Mouse (Mus musculus) cerebellum, adult 2 months (tissue): Measurements from ENCODE around the gene Gabrb1. TPM values are rescaled to one million over a fixed set of nuclear protein-coding genes. Genes with fewer than 3 reads are reported as not detected.

ENCODE experiments used
- DNase-seq, 2 experiments: peaks; one replicate each; pipeline ENCODE4 v3.0.0; 2021
- H3K27ac ChIP-seq: fragments of 200-500 bp; 2 replicates; pipeline ENCODE4 v1.5.1; 2012; ENCODE audit warnings: low read length, control low read depth, inconsistent platforms; ENCODE audit not compliant: insufficient read depth
- H3K27me3 ChIP-seq: fragments of 200-500 bp; 2 replicates; pipeline ENCODE4 v1.6.1; 2012; ENCODE audit warnings: inconsistent platforms, mild to moderate bottlenecking, low read length, moderate library complexity; ENCODE audit not compliant: control insufficient read depth, insufficient read depth
- H3K4me1 ChIP-seq: fragments of 200-500 bp; 2 replicates; pipeline ENCODE4 v1.6.1; 2011; ENCODE audit warnings: low read length; ENCODE audit not compliant: control insufficient read depth, insufficient read depth
- H3K4me3 ChIP-seq: fragments of 200-500 bp; replicated peaks from 2 replicates; pipeline ENCODE3; 2011; ENCODE audit warnings: mild to moderate bottlenecking, low read depth, low read length, control low read depth; ENCODE audit not compliant: insufficient read depth
- CTCF ChIP-seq: fragments of 200-500 bp; IDR thresholded peaks from 2 replicates; pipeline ENCODE4 v1.5.1; 2011; ENCODE audit warnings: low read depth, mild to moderate bottlenecking, control low read depth, low read length, moderate library complexity, borderline replicate concordance; ENCODE audit not compliant: insufficient read depth
- POLR2A ChIP-seq: fragments of 200-500 bp; IDR thresholded peaks from 2 replicates; pipeline ENCODE4 v1.6.1; 2011; ENCODE audit warnings: low read length, control low read depth, borderline replicate concordance; ENCODE audit not compliant: insufficient read depth
- WGBS: fragments of 180-500 bp; shearing (Covaris S2); methylation state at CpG from one replicate; pipeline ENCODE4 v1.1.7; 2018; 5-methylcytosine and 5-hydroxymethylcytosine counted together
- polyA plus RNA-seq: library from polyadenylated mRNA; depleted of rRNA; stranded (reverse); fragments of >200 nt; gene quantifications from 2 replicates; pipeline ENCODE4 v1.2.3, GENCODE M21; 2012

Gene Gabrb1
- polyA plus RNA-seq, 1 experiment = 10.4 TPM

DNA sequence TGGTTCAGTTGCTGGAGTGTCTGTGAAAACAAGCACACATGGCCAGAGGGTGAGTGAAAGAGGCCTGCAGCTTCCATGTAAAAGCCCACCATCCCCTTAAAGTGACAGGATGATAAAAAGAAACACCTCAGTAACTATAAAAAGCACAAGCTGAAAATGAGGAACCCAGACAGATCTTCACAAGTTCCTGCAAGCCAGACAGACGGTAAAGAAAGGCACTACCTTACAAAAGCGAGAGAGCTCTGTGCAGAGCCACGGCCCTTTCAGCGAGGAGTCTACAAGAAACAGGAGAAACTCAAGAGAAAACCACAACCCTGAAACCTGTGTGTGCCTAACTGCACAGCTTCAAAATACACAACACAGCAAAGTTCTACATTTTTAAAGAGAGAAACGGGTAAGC lies 504.9 kb downstream of the Gabrb1 start:
- Histone ChIP-seq H3K27me3 (no peaks in the 10 kb centered on the region; the same call in 1 of the 2 replicates), H3K4me3 (no peak overlapping the region)
- WGBS = 92% methylated on average over 5 of the region's 5 CpGs

GRCm38 (mm10) chr5:72164386-72164785 lies 506.5 kb downstream of the Gabrb1 start:
- TF ChIP-seq CTCF = no peak
- no peak for TF ChIP-seq POLR2A
- H3K27me3 ChIP-seq = no peaks in the 10 kb centered on the region; the same call in 1 of the 2 replicates
- DNase-seq = no peak
- no peak overlapping the region for H3K27ac ChIP-seq
- H3K4me3 ChIP-seq = no peak overlapping the region
- H3K4me1 ChIP-seq = no peaks in the 10 kb centered on the region
- 77% methylated on average over 7 of the region's 7 CpGs for WGBS

More for the DNA sequence above, 504.9 kb downstream of the Gabrb1 start:
- TF ChIP-seq POLR2A = no peak
- no peak for TF ChIP-seq CTCF
- DNase-seq = no peak
- H3K27ac ChIP-seq = no peak overlapping the region
- no peaks in the 10 kb centered on the region for H3K4me1 ChIP-seq

- under 1% methylated on average over 38 of the region's 38 CpGs for WGBS
- TF ChIP-seq CTCF (no peak), POLR2A (peak; percentile 69; the same call in 1 of the 2 replicates)
These were observed 509.8 kb downstream of the Gabrb1 start, which contains the start of gene Commd8 for GRCm38 (mm10) chr5:72167594-72168284. Commd8 (minus strand) TSS chr5:72168189.

GRCm38 (mm10) chr5:72168285-72168621 lies 510.3 kb downstream of the Gabrb1 start:
- no peak for TF ChIP-seq POLR2A
- no peak for TF ChIP-seq CTCF
- Histone ChIP-seq H3K27me3 (no peaks in the 10 kb centered on the region), H3K4me3 (peak overlapping the region; percentile 97), H3K4me1 (no peaks in the 10 kb centered on the region), H3K27ac (no peak overlapping the region)
- WGBS = 0% methylated on average over 4 of the region's 4 CpGs
- no peak for DNase-seq

More at GRCm38 (mm10) chr5:72167594-72168284, 509.8 kb downstream of the Gabrb1 start, which contains the start of gene Commd8:
- Histone ChIP-seq H3K27ac (peak within 1 kb of the TSS; percentile 61; the same call in 1 of the 2 replicates), H3K4me3 (peak within 1 kb of the TSS; percentile 97), H3K4me1 (no peaks in the 10 kb centered on the region), H3K27me3 (no peaks in the 10 kb centered on the region)
- peak; percentile 91 to 94 for DNase-seq

GRCm38 (mm10) chr5:72170067-72170466 lies 512.2 kb downstream of the Gabrb1 start:
- H3K4me3 ChIP-seq = no peak overlapping the region
- no peaks in the 10 kb centered on the region for H3K4me1 ChIP-seq
- H3K27me3 ChIP-seq = no peaks in the 10 kb centered on the region
- no peak for TF ChIP-seq POLR2A
- no peak for TF ChIP-seq CTCF
- H3K27ac ChIP-seq = no peak overlapping the region
- DNase-seq = no peak
- WGBS = 78% methylated on average over 6 of the region's 6 CpGs

GRCm38 (mm10) chr5:72172675-72173074 lies 514.8 kb downstream of the Gabrb1 start:
- Histone ChIP-seq H3K27ac (no peak overlapping the region), H3K4me3 (no peak overlapping the region), H3K27me3 (no peaks in the 10 kb centered on the region), H3K4me1 (no peaks in the 10 kb centered on the region)
- TF ChIP-seq POLR2A = no peak
- no peak for TF ChIP-seq CTCF
- peak in 1 of 2 experiments; percentile 28 for DNase-seq
- WGBS = 40% methylated on average over 3 of the region's 3 CpGs

- WGBS = 79% methylated on average over 1 of the region's 1 CpGs
- Histone ChIP-seq H3K27ac (no peak overlapping the region), H3K4me3 (no peak overlapping the region), H3K4me1 (no peaks in the 10 kb centered on the region), H3K27me3 (no peaks in the 10 kb centered on the region)
- no peak for DNase-seq
- TF ChIP-seq POLR2A (no peak), CTCF (no peak)
These were observed 515.6 kb downstream of the Gabrb1 start for GRCm38 (mm10) chr5:72173521-72173920.

DNA sequence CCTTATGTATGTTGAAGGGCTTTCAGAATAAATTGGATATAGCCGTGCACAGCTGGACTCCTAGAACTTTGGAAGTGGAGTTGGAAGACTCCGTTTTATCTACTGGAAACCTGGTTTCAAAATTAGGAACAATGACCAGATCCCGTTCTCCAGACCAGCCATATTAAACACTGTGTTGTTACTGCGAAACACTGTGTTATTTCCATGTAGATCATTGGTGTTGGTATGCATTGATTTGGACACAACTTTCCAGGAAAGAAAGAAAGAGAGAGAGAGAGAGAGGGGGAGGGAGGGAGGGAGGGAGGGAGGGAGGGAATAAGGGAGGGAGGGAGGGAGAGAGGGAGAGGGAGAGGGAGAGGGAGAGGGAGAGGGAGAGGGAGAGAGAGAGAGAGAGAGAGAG lies 517.1 kb downstream of the Gabrb1 start:
- DNase-seq = no peak
- Histone ChIP-seq H3K4me1 (no peaks in the 10 kb centered on the region), H3K27ac (no peak overlapping the region), H3K4me3 (no peak overlapping the region), H3K27me3 (no peaks in the 10 kb centered on the region)
- TF ChIP-seq CTCF (no peak), POLR2A (no peak)
- WGBS = 79% methylated on average over 4 of the region's 4 CpGs
